Mouse (Mus musculus): ENCODE measurements around the gene Cnpy1.

DNA sequence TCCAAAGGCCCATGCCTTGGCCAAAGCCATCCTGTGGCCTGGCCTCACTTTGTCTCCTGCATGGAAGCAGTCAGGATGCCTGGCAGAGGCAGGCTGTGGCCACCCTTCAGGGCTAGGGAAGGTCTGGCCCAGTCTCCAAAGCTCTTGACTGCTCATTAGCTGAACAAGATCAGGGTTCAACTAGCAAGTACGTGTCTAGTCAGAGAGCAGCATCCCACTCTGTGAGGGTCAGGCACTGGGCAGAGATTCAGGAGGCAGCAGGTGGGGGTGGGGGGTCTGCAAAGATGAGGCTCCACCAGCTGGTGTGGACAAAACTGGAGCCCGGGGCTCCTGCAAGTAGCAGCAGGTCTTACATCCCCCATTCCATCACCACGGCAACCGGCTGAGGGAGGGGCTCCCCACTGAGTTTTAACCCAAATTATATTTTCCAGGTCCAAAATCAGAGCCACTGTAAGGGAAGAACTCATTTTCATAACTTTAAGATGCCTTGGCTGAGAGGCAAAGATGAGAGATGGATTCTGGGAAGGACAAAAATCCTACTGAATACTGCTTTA is 5.7 kb upstream of the Cnpy1 start:
- no peak for TF ChIP-seq CTCF (IDR thresholded peaks at IDR 0.05; ENCODE audit: control insufficient read depth, insufficient read depth, low read length)
- no peak for TF ChIP-seq POLR2A (IDR thresholded peaks at IDR 0.05; ENCODE audit: borderline replicate concordance, control insufficient read depth, low read depth, low read length)

All from bone marrow, adult 2 months (tissue).